Mouse (Mus musculus) ES-Bruce4 (cell line): ENCODE data around the gene Ubac2.

ENCODE experiments used
- CTCF ChIP-seq: IDR thresholded peaks from one replicate; pipeline ENCODE4 v1.8.1; 2011; ENCODE audit warnings: low read depth, low read length
- EP300 ChIP-seq: IDR thresholded peaks from 2 replicates; pipeline ENCODE4 v1.6.1; 2011; ENCODE audit warnings: low read depth, low read length; ENCODE audit not compliant: insufficient read depth

- no peak for TF ChIP-seq EP300
- TF ChIP-seq CTCF, result no peak
Measured at GRCm38 (mm10) chr14:121967095-121967494, 88.7 kb downstream of the Ubac2 start.
